ENCODE assay signal across 8 mouse cellular contexts in the genomic region with DNA sequence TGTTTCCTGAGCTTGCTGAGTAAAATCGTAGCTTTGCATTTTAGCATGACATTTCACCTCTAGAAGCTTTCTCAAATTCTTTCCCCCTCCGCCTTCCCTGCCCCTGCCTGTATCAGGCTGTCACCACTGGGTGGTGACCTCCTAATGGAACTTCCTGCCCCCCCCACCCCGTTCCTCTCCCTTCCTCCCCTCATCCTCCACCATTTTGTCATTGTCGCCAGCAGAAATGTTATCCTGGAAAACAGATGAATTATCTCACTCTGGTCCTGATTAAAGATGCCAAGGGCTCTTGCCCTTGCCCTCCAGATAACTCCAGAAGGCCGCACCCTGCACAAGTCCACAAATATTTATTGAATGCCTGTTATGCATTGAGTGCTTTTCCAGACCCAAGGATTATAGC. TPM values are rescaled to one million over a fixed set of nuclear protein-coding genes. Genes with fewer than 3 reads are reported as not detected.
DNase-seq lines count a peak whose midpoint lies in the region; ATAC-seq lines count a peak whose summit lies in the region.
"Had no signal": no experiment of that assay in that cellular context is flagged by ENCODE, and none has a peak within 500 bp of the region (broad histone marks: within the 10 kb centered on the region; RNA-seq: fewer than 3 reads in every experiment).

No protein-coding gene starts in this region.

- peak overlapping the region; percentile 80 for H3K27ac ChIP-seq in embryonic facial prominence, embryonic 10.5 days (replicated peaks)
- peak overlapping the region; percentile 77 for H3K27ac ChIP-seq in embryonic facial prominence, embryonic 13.5 days

- H3K4me3 ChIP-seq in embryonic facial prominence, embryonic 10.5 days = 0 out of 2 replicates have a peak overlapping the region, but pooled peaks have one; percentile 8
- H3K4me3 ChIP-seq in embryonic facial prominence, embryonic 13.5 days = no peak overlapping the region

- H3K9me3 ChIP-seq in embryonic facial prominence, embryonic 10.5 days = no peaks in the 10 kb centered on the region
- no peaks in the 10 kb centered on the region for H3K9me3 ChIP-seq in embryonic facial prominence, embryonic 13.5 days

- ATAC-seq in embryonic facial prominence, embryonic 13.5 days (ENCODE audit: insufficient number of reproducible peaks, insufficient read depth, low FRiP score, low TSS enrichment, low read depth) = no peak
- ATAC-seq in cerebellum, adult (ENCODE audit: insufficient number of reproducible peaks, low FRiP score, low TSS enrichment) = no peak

- 0 out of 2 replicates have a peak, but pooled peaks cover 4% of the 10 kb centered on the region for H3K27me3 ChIP-seq in embryonic facial prominence, embryonic 10.5 days (replicated peaks; ENCODE audit: low read depth, poor library complexity, severe bottlenecking)
- no peaks in the 10 kb centered on the region for H3K27me3 ChIP-seq in embryonic facial prominence, embryonic 13.5 days

- WGBS in embryonic facial prominence, embryonic 10.5 days = 27% methylated on average over 5 of the region's 5 CpGs
- WGBS in embryonic facial prominence, embryonic 13.5 days = 30% methylated on average over 5 of the region's 5 CpGs

- peaks cover 14% of the 10 kb centered on the region; the same call in 1 of the 2 replicates for H3K36me3 ChIP-seq in embryonic facial prominence, embryonic 10.5 days (replicated peaks)
- 0 out of 2 replicates have a peak, but pooled peaks cover 3% of the 10 kb centered on the region for H3K36me3 ChIP-seq in embryonic facial prominence, embryonic 13.5 days

- H3K4me2 ChIP-seq in embryonic facial prominence, embryonic 13.5 days = no peak overlapping the region

- DNase-seq in embryonic facial prominence, embryonic 10.5 days (ENCODE audit: low spot score) = peak; percentile 62
- peak; percentile 46 to 51 for DNase-seq in kidney, postnatal 25 days
- peak; percentile 70 for DNase-seq in lung, postnatal 36 days
- no peak for DNase-seq in urinary bladder, postnatal 36 days (ENCODE audit: low spot score in 2 of 2)
- DNase-seq in gastrocnemius, postnatal 25 days = no peak
- DNase-seq: thymus, adult 18-20 months had no signal

- H3K4me1 ChIP-seq in embryonic facial prominence, embryonic 10.5 days = peaks cover 98% of the 10 kb centered on the region
- H3K4me1 ChIP-seq in embryonic facial prominence, embryonic 13.5 days = peaks cover 69% of the 10 kb centered on the region

- no peak overlapping the region for H3K9ac ChIP-seq in embryonic facial prominence, embryonic 13.5 days

RNA-seq across cellular contexts. Expression of a gene that starts 57.0 kb away (rescaled TPM):
- polyA plus RNA-seq in embryonic facial prominence, embryonic 10.5 days (2016; fragmentation: Nextera tagmentation; extraction: Ambion mirVana) = 12.9 and 14.8 TPM in 2 replicates
- 15.8 and 18.1 TPM in 2 replicates for polyA plus RNA-seq in embryonic facial prominence, embryonic 13.5 days (2015; fragmentation: Nextera tagmentation; extraction: Ambion mirVana)
- 1 to 10 TPM; 4.8 to 5.7 TPM for total RNA-seq in gastrocnemius, postnatal 25 days (2021)

Comparison
In these comparisons a context has a peak if more than half of its experiments do, and no peak if none do; other contexts are left out.
1. DNase-seq: peak in embryonic facial prominence, embryonic 10.5 days (single experiment), kidney, postnatal 25 days (2 of 2) and lung, postnatal 36 days (single experiment); none in urinary bladder, postnatal 36 days (0 of 2) and gastrocnemius, postnatal 25 days (single experiment).